Mouse (Mus musculus) cerebellum, adult 11-12 months (tissue): ENCODE measurements around the gene Olfr924.
"Not testable (repeated sequence)": the region's sequence is repeated elsewhere in the genome, so short reads cannot be mapped to it uniquely, and the experiment has no call there.

Experiments
- DNase-seq: peaks from one replicate; pipeline ENCODE4 v3.0.0; 2022

Gene Olfr924

GRCm38 (mm10) chr9:38844149-38844548 lies at the start of gene Olfr924:
TSS of gene Olfr924 (plus strand) at chr9:38844449.
- no peak for DNase-seq

- DNase-seq, result no peak
These were observed 38.6 kb upstream of the Olfr924 start for GRCm38 (mm10) chr9:38805696-38806095.

- DNase-seq, result no peak
These were observed 29.9 kb upstream of the Olfr924 start, which contains the start of gene Olfr922 for GRCm38 (mm10) chr9:38814314-38814713. TSS of gene Olfr922 (plus strand) at chr9:38814614.

- DNase-seq, result no peak
These were observed 28.7 kb upstream of the Olfr924 start for GRCm38 (mm10) chr9:38815458-38815986.

- no peak for DNase-seq
These were observed 18.0 kb upstream of the Olfr924 start, which contains the start of gene Olfr923 for GRCm38 (mm10) chr9:38826245-38826644. TSS of gene Olfr923 (plus strand) at chr9:38826545.

GRCm38 (mm10) chr9:38833027-38833426 lies 11.2 kb upstream of the Olfr924 start:
- DNase-seq, result no peak

GRCm38 (mm10) chr9:38854760-38855159 lies 10.5 kb downstream of the Olfr924 start, which contains the start of gene Olfr26:
TSS of gene Olfr26 (plus strand) at chr9:38855060.
- no peak for DNase-seq

- DNase-seq, result not testable (repeated sequence)
These were observed 30.6 kb downstream of the Olfr924 start for GRCm38 (mm10) chr9:38874880-38875279.

- no peak for DNase-seq
These were observed 32.6 kb downstream of the Olfr924 start, which contains the start of gene Olfr926 for GRCm38 (mm10) chr9:38876826-38877225. TSS of gene Olfr926 (plus strand) at chr9:38877126.
